Mouse (Mus musculus) megakaryocyte, embryonic 14.5 days (primary cell): ENCODE measurements at regions not wholly inside any gene's neighbourhood (a gene's known extent, or its start where the extent isn't known, plus 50 kb on each side); places are given as distances from the start of the nearest gene placed in this dataset.

Experiments
- FLI1 ChIP-seq: IDR thresholded peaks from 2 replicates; pipeline ENCODE4 v1.6.1; 2012; ENCODE audit warnings: low read length, inconsistent platforms, mixed read lengths
- GATA1 ChIP-seq: IDR thresholded peaks from 3 replicates; pipeline ENCODE4 v1.6.1; 2012; ENCODE audit warnings: mixed read lengths, low read length, inconsistent platforms, borderline replicate concordance

- TF ChIP-seq GATA1 (no peak), FLI1 (no peak)
Measured at GRCm38 (mm10) chr3:50970386-50970785, 253.9 kb upstream of the Noct start.
